Mouse (Mus musculus) urinary bladder, postnatal 36 days (tissue): ENCODE data around the gene Ptprr.

ENCODE experiments used
- DNase-seq, 2 experiments: peaks; one replicate each; pipeline ENCODE4 v3.0.0; 2022; ENCODE audit warnings: low spot score in 2 of 2, mixed read lengths in 1 of 2

Gene Ptprr

GRCm38 (mm10) chr10:116115881-116116677 is 98.1 kb downstream of the Ptprr start:
- DNase-seq, result no peak

GRCm38 (mm10) chr10:116117060-116117459 is 99.0 kb downstream of the Ptprr start:
- no peak for DNase-seq

GRCm38 (mm10) chr10:116121463-116121862 is 103.5 kb downstream of the Ptprr start:
- DNase-seq, result no peak

- no peak for DNase-seq
Observed at GRCm38 (mm10) chr10:116123808-116124207, 105.8 kb downstream of the Ptprr start.

- no peak for DNase-seq
Observed at GRCm38 (mm10) chr10:116125364-116125763, 107.4 kb downstream of the Ptprr start.

GRCm38 (mm10) chr10:116130401-116130800 is 112.4 kb downstream of the Ptprr start:
- no peak for DNase-seq

- no peak for DNase-seq
Observed at GRCm38 (mm10) chr10:116131223-116131622, 113.2 kb downstream of the Ptprr start.

GRCm38 (mm10) chr10:116132233-116132632 is 114.2 kb downstream of the Ptprr start:
- no peak for DNase-seq

GRCm38 (mm10) chr10:116135187-116135586 is 117.2 kb downstream of the Ptprr start:
- no peak for DNase-seq

- no peak for DNase-seq
Observed at GRCm38 (mm10) chr10:116140226-116140625, 122.2 kb downstream of the Ptprr start.

GRCm38 (mm10) chr10:116143684-116144083 is 125.7 kb downstream of the Ptprr start:
- DNase-seq, result no peak

GRCm38 (mm10) chr10:116146091-116146490 is 128.1 kb downstream of the Ptprr start:
- no peak for DNase-seq

GRCm38 (mm10) chr10:116154707-116155106 is 136.7 kb downstream of the Ptprr start:
- DNase-seq, result no peak

GRCm38 (mm10) chr10:116156699-116157098 is 138.7 kb downstream of the Ptprr start:
- no peak for DNase-seq

- DNase-seq, result no peak
Observed at GRCm38 (mm10) chr10:116162338-116162737, 144.3 kb downstream of the Ptprr start.

GRCm38 (mm10) chr10:116175324-116175883 is 157.4 kb downstream of the Ptprr start:
- DNase-seq, result peak in 1 of 2 experiments; percentile 32

GRCm38 (mm10) chr10:116177390-116178179 is 159.6 kb downstream of the Ptprr start:
- peak in 1 of 2 experiments; percentile 28 for DNase-seq

GRCm38 (mm10) chr10:116181235-116181634 is 163.2 kb downstream of the Ptprr start:
- no peak for DNase-seq

GRCm38 (mm10) chr10:116182221-116182620 is 164.2 kb downstream of the Ptprr start:
- no peak for DNase-seq

GRCm38 (mm10) chr10:116183258-116183657 is 165.2 kb downstream of the Ptprr start:
- DNase-seq, result no peak

GRCm38 (mm10) chr10:116191724-116192123 is 173.7 kb downstream of the Ptprr start:
- no peak for DNase-seq

- peak; percentile 53 to 71 for DNase-seq
Observed at GRCm38 (mm10) chr10:116192293-116192692, 174.3 kb downstream of the Ptprr start.
